Mouse (Mus musculus): Measurements from ENCODE around the gene Atp6v1c2.

The Atp6v1c2 gene

GRCm38 (mm10) chr12:17329259-17329658, at the start of gene Atp6v1c2:
Gene Atp6v1c2, minus strand, starts transcription at chr12:17329359.
- DNase-seq (ENCODE audit: low read depth) = no peak

GRCm38 (mm10) chr12:17376521-17376920, 47.4 kb upstream of the Atp6v1c2 start:
- no peak for DNase-seq (ENCODE audit: low read depth)

GRCm38 (mm10) chr12:17375243-17375642, 46.1 kb upstream of the Atp6v1c2 start:
- no peak for DNase-seq (ENCODE audit: low read depth)

- no peak for DNase-seq (ENCODE audit: low read depth)
These were observed 44.4 kb upstream of the Atp6v1c2 start for GRCm38 (mm10) chr12:17373470-17373975.

GRCm38 (mm10) chr12:17372696-17373095, 43.5 kb upstream of the Atp6v1c2 start:
- DNase-seq (ENCODE audit: low read depth) = no peak

GRCm38 (mm10) chr12:17371589-17372235, 42.6 kb upstream of the Atp6v1c2 start:
- DNase-seq (ENCODE audit: low read depth) = no peak

GRCm38 (mm10) chr12:17369551-17370325, 40.6 kb upstream of the Atp6v1c2 start:
- no peak for DNase-seq (ENCODE audit: low read depth)

- DNase-seq (ENCODE audit: low read depth) = no peak
These were observed 40.0 kb upstream of the Atp6v1c2 start for GRCm38 (mm10) chr12:17369111-17369510.

- no peak for DNase-seq (ENCODE audit: low read depth)
These were observed 37.8 kb upstream of the Atp6v1c2 start for GRCm38 (mm10) chr12:17366981-17367380.

- DNase-seq (ENCODE audit: low read depth) = no peak
These were observed 33.2 kb upstream of the Atp6v1c2 start for GRCm38 (mm10) chr12:17362316-17362715.

GRCm38 (mm10) chr12:17360650-17361049, 31.5 kb upstream of the Atp6v1c2 start:
- no peak for DNase-seq (ENCODE audit: low read depth)

GRCm38 (mm10) chr12:17360104-17360503, 30.9 kb upstream of the Atp6v1c2 start:
- DNase-seq (ENCODE audit: low read depth) = no peak

- no peak for DNase-seq (ENCODE audit: low read depth)
These were observed 29.8 kb upstream of the Atp6v1c2 start for GRCm38 (mm10) chr12:17358981-17359380.

- no peak for DNase-seq (ENCODE audit: low read depth)
These were observed 28.6 kb upstream of the Atp6v1c2 start for GRCm38 (mm10) chr12:17357795-17358194.

- DNase-seq (ENCODE audit: low read depth) = no peak
These were observed 27.7 kb upstream of the Atp6v1c2 start for GRCm38 (mm10) chr12:17356853-17357252.

- DNase-seq (ENCODE audit: low read depth) = no peak
These were observed 20.9 kb upstream of the Atp6v1c2 start for GRCm38 (mm10) chr12:17350106-17350505.

GRCm38 (mm10) chr12:17348048-17349036, 19.2 kb upstream of the Atp6v1c2 start, which contains the start of gene Nol10:
Gene Nol10, plus strand, starts transcription at chr12:17348458.
- peak; percentile 60 for DNase-seq (ENCODE audit: low read depth)

- DNase-seq (ENCODE audit: low read depth) = no peak
These were observed 18.3 kb upstream of the Atp6v1c2 start for GRCm38 (mm10) chr12:17347327-17348047.

- no peak for DNase-seq (ENCODE audit: low read depth)
These were observed 10.2 kb upstream of the Atp6v1c2 start for GRCm38 (mm10) chr12:17339114-17339905.

- no peak for DNase-seq (ENCODE audit: low read depth)
These were observed 9.2 kb upstream of the Atp6v1c2 start for GRCm38 (mm10) chr12:17338338-17338737.
